Mouse (Mus musculus): ENCODE data around the gene Cuedc1. TPM values are rescaled to one million over a fixed set of nuclear protein-coding genes. Genes with fewer than 3 reads are reported as not detected.

The Cuedc1 gene
- total RNA-seq, 4 experiments from 2014 or later: 46.1 to 114 (median 84.3) TPM

- DNase-seq: no peak
These were observed 143.8 kb downstream of the Cuedc1 start for GRCm38 (mm10) chr11:88241468-88242301.

Other genes with a start within 250 kb of the Cuedc1 start
- gene Mks1, start 244.8 kb upstream of the Cuedc1 start, total RNA-seq (2022): 10 to 100 TPM; 11.0 to 23.7 (median 15.9) TPM
- not detected for gene Epx, start 222.5 kb upstream of the Cuedc1 start, total RNA-seq (2022)
- not detected for gene Olfr462, start 205.8 kb upstream of the Cuedc1 start, total RNA-seq (2022)
- not detected for gene Olfr463, start 200.7 kb upstream of the Cuedc1 start, total RNA-seq (2022)
- gene Olfr464, start 177.1 kb upstream of the Cuedc1 start, total RNA-seq (2022): not detected
- gene Dynll2, start 110.5 kb upstream of the Cuedc1 start, total RNA-seq (2022): 100 to 1,000 TPM; 271 to 301 (median 294) TPM
- gene Srsf1, start 50.7 kb upstream of the Cuedc1 start, total RNA-seq (2022): 100 to 1,000 TPM; 230 to 311 (median 252) TPM
- gene Vezf1, start 29.8 kb upstream of the Cuedc1 start, total RNA-seq (2022): 10 to 100 TPM; 42.1 to 71.0 (median 59.4) TPM
- 100 to 1,000 TPM; 140 to 223 (median 182) TPM for gene Mrps23, start 106.3 kb downstream of the Cuedc1 start, total RNA-seq (2022)
- gene Ccdc182, start 196.0 kb downstream of the Cuedc1 start, total RNA-seq (2022): under 1 TPM in 1 of 4 experiments, not detected in 3; 0.40 TPM

Measured in adrenal gland, adult 8-10 months (tissue).